Mouse (Mus musculus) liver, embryonic 16.5 days (tissue): ENCODE data around the gene Duoxa2. TPM values are rescaled to one million over a fixed set of nuclear protein-coding genes. Genes with fewer than 3 reads are reported as not detected.
A peak's percentile ranks its signal among the peaks of the same experiment; 100 is the strongest.

ENCODE experiments used
- ATAC-seq: fragments of 200-750 bp; cut with Nextera tagmentation; 2 replicates; pipeline ENCODE4 v1.8.0; 2017; ENCODE audit warnings: low read depth, mild to moderate bottlenecking, moderate number of reproducible peaks, moderate library complexity
- H3K27ac ChIP-seq: fragments of 300-500 bp; sonication (generic); 2 replicates; pipeline ENCODE4 v1.5.1; 2014; ENCODE audit warnings: mild to moderate bottlenecking, low read length
- H3K27me3 ChIP-seq: fragments of 300-500 bp; sonication (generic); 2 replicates; pipeline ENCODE4 v1.6.1; 2014; ENCODE audit warnings: low read depth, low read length, mixed read lengths; ENCODE audit not compliant: control insufficient read depth, insufficient read depth
- H3K36me3 ChIP-seq: fragments of 300-500 bp; sonication (generic); 2 replicates; pipeline ENCODE4 v1.6.1; 2014; ENCODE audit warnings: mild to moderate bottlenecking; ENCODE audit not compliant: control insufficient read depth, insufficient read depth
- H3K4me1 ChIP-seq: fragments of 300-500 bp; sonication (generic); 2 replicates; pipeline ENCODE4 v1.6.1; 2014; ENCODE audit warnings: low read depth, low read length, mixed read lengths; ENCODE audit not compliant: control insufficient read depth
- H3K4me2 ChIP-seq: fragments of 300-500 bp; sonication (generic); 2 replicates; pipeline ENCODE4 v1.6.1; 2014; ENCODE audit warnings: low read depth, low read length, mixed read lengths
- H3K4me3 ChIP-seq: fragments of 300-500 bp; sonication (generic); 2 replicates; pipeline ENCODE4 v1.5.1; 2014; ENCODE audit warnings: low read depth, mild to moderate bottlenecking, low read length
- H3K9ac ChIP-seq: fragments of 300-500 bp; sonication (generic); 2 replicates; pipeline ENCODE4 v1.6.1; 2014; ENCODE audit warnings: low read depth, low read length
- H3K9me3 ChIP-seq: fragments of 300-500 bp; sonication (generic); replicated peaks from 2 replicates; pipeline ENCODE4 v1.6.1; 2016; ENCODE audit warnings: low read length; ENCODE audit not compliant: control insufficient read depth
- WGBS: fragments of 180-500 bp; shearing (Covaris S2); extraction: QIAGEN DNeasy Blood & Tissue Kit; methylation state at CpG from one replicate; pipeline ENCODE4 v1.1.7; 2014; ENCODE audit not compliant: insufficient replicate concordance; 5-methylcytosine and 5-hydroxymethylcytosine counted together
- polyA plus RNA-seq: library from polyadenylated mRNA; unstranded; fragments of >200 nt; fragmentation: Nextera tagmentation; extraction: Ambion mirVana; gene quantifications from 2 replicates; pipeline ENCODE4 v1.2.1, GENCODE M21; 2015

Duoxa2 gene
- polyA plus RNA-seq, 1 experiment from 2014 or later = not detected

GRCm38 (mm10) chr2:122294916-122295315 lies 3.8 kb upstream of the Duoxa2 start:
- Histone ChIP-seq H3K4me2 (no peak overlapping the region), H3K4me1 (peaks cover 4% of the 10 kb centered on the region; the same call in 1 of the 2 replicates), H3K9me3 (no peaks in the 10 kb centered on the region), H3K36me3 (no peaks in the 10 kb centered on the region), H3K9ac (no peak overlapping the region), H3K27me3 (peaks cover 63% of the 10 kb centered on the region), H3K27ac (no peak overlapping the region), H3K4me3 (no peak overlapping the region)
- whole genome bisulfite sequencing = 7% methylated on average over 7 of the region's 7 CpGs
- no peak for ATAC-seq

DNA sequence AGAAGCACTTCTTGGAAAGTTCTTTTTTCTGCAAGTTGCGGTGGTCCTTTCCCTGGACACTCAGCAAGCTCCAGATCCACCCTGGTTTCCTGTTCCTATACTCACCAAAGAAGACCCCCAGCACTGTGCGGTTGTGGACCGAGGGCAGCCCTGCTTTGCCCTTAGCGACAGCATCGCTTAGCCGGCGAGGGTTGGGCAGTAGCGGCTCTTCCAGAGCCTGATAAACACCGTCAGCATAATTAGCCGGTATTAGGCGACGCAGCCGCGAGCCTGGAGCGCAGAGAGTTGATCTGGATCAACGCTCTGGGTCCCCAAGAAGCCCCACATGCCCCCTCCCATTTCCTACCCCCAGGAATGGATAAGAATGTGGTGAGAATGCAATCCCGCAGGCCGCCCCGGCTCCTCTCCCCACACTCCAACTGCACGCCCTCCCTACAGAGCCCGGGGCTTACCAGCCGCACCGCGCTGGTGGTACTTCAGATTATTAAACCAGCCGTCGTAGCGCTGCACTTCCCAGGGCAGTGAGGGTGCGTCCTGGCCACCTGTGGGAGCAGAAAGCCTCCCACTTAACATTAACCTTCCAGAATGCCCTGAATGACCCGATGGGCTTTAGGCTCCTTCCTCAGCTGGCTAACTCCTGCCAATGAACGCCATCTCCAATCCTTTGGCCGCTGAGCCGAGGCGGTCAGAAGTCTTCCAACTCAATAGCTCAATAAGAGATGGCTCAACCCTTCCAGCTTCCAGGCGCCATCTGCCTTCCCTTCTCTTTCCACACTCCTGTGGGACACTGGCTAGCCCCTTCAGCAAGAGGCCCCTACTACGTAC lies 1.2 kb upstream of the Duoxa2 start:
- H3K27ac ChIP-seq = no peak overlapping the region
- no peak overlapping the region for H3K9ac ChIP-seq
- no peak for ATAC-seq
- peaks cover 89% of the 10 kb centered on the region for H3K27me3 ChIP-seq
- H3K4me3 ChIP-seq = no peak overlapping the region
- 2% methylated on average over 35 of the region's 35 CpGs for WGBS
- H3K4me2 ChIP-seq = no peak overlapping the region
- H3K4me1 ChIP-seq = peaks cover 11% of the 10 kb centered on the region
- no peaks in the 10 kb centered on the region for H3K9me3 ChIP-seq
- H3K36me3 ChIP-seq = no peaks in the 10 kb centered on the region

- Histone ChIP-seq H3K4me3 (peak within 1 kb of the TSS; percentile 37), H3K36me3 (no peaks in the 10 kb centered on the region), H3K9ac (no peak within 1 kb of the TSS), H3K4me2 (peak within 1 kb of the TSS; percentile 41; the same call in 1 of the 2 replicates), H3K27ac (no peak within 1 kb of the TSS), H3K4me1 (peaks cover 11% of the 10 kb centered on the region), H3K9me3 (no peaks in the 10 kb centered on the region), H3K27me3 (peaks cover 93% of the 10 kb centered on the region)
- 9% methylated on average over 13 of the region's 13 CpGs for WGBS
- no peak for ATAC-seq
Measured at GRCm38 (mm10) chr2:122298096-122298499, 602 bp upstream of the Duoxa2 start, which contains the start of gene Duox2. TSS of gene Duox2 (minus strand) at chr2:122298449.

DNA sequence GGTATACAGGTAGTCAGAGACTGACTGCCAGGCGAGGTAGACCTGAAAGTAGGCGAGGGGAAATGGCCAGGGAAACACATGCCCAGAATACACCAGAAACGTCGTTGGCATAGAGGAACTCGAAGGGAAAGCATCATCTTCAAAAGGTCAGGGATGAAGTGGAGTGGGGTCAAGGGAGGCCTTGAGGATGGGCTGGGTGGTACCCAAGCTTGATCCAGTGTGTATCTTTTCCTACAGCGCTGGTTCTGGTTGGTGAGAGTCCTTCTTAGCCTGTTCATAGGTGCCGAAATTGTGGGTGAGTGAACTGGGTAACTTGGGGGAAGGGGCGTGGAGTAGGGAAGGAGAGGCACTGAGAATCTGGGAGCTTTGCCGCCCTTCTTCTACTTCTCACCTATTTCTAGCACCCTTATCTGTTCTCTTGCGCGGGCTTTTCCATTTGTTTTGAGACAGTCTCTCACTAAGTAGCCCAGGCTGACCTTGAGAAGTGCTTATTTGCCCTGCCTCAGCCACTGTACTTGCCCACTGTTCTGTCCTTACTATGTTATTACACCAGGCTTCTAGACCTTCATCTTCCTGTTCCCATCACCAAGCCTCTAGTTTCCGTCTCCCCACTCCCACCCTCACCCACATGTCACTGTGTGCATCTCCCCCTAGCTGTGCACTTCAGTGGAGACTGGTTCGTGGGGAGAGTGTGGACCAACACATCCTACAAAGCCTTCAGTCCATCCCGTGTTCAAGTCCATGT lies 1.4 kb downstream of the Duoxa2 start:
- peaks cover 79% of the 10 kb centered on the region for H3K27me3 ChIP-seq
- H3K4me3 ChIP-seq = no peak overlapping the region
- no peak overlapping the region for H3K9ac ChIP-seq
- WGBS = 9% methylated on average over 14 of the region's 14 CpGs
- no peak overlapping the region for H3K27ac ChIP-seq
- ATAC-seq = no peak
- H3K4me2 ChIP-seq = no peak overlapping the region
- H3K4me1 ChIP-seq = peaks cover 11% of the 10 kb centered on the region
- no peaks in the 10 kb centered on the region for H3K36me3 ChIP-seq
- no peaks in the 10 kb centered on the region for H3K9me3 ChIP-seq

DNA sequence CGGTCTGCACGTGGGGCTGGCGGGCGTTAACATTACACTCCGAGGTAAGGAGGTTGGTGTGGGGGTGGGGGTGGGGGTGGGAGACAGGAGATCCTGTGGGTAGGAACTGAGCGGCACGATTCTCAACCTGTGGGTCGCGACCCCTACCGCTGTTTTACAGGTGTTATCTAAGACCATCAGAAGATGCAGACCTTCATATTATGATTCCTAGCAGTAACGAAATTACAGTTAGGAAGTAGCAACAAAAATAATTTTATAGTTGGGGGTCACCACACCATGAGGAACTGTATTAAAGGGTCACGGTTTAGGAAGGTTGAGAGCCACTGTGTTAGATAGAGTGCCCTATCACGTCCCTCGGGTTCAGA lies 1.9 kb downstream of the Duoxa2 start:
- Histone ChIP-seq H3K9me3 (no peaks in the 10 kb centered on the region), H3K9ac (no peak overlapping the region), H3K27me3 (peaks cover 74% of the 10 kb centered on the region), H3K36me3 (no peaks in the 10 kb centered on the region), H3K4me1 (peaks cover 11% of the 10 kb centered on the region), H3K4me3 (no peak overlapping the region; the same call in 1 of the 2 replicates), H3K4me2 (no peak overlapping the region), H3K27ac (no peak overlapping the region)
- 5% methylated on average over 14 of the region's 14 CpGs for WGBS
- ATAC-seq = no peak

DNA sequence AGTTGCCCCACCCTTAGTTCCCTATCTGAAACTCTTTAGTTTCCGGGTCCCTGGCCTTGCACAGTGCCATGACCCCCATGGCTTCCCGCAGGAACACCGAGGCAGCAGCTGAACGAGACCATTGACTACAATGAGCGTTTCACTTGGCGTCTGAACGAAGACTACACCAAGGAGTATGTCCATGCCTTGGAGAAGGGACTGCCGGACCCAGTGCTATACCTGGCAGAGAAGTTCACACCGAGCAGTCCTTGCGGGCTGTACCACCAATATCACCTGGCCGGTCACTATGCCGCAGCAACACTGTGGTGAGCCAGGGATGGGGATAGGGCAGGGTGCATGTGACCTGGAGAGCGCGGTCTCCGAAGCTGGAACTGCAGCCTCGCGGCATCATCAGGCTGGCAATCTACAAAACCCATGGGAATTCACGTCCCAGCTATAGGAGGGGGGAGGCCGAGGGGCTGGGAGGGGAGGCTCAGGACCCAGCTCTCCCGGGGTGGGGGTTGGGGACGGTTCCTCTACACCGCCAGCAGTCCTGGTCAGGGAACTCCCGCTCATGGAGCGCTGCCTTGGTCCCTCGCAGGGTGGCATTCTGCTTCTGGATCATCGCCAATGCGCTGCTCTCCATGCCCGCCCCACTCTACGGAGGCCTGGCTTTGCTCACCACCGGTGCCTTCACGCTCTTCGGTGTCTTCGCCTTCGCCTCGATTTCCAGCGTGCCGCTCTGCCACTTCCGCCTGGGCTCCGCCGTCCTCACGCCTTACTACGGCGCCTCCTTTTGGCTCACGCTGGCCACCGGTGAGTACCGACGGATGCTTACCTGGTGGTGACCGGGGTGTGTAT lies 2.6 kb downstream of the Duoxa2 start:
- H3K4me3 ChIP-seq = peak overlapping the region; percentile 34
- no peak for ATAC-seq
- peaks cover 69% of the 10 kb centered on the region for H3K27me3 ChIP-seq
- H3K9me3 ChIP-seq = no peaks in the 10 kb centered on the region
- H3K9ac ChIP-seq = no peak overlapping the region
- peaks cover 11% of the 10 kb centered on the region for H3K4me1 ChIP-seq
- H3K36me3 ChIP-seq = no peaks in the 10 kb centered on the region
- WGBS = 1% methylated on average over 48 of the region's 48 CpGs
- H3K27ac ChIP-seq = no peak overlapping the region
- H3K4me2 ChIP-seq = peak overlapping the region; percentile 41

- Histone ChIP-seq H3K9ac (no peak overlapping the region), H3K4me3 (peak overlapping the region; percentile 34)
- no peak for ATAC-seq
Measured at GRCm38 (mm10) chr2:122301921-122302573, 3.3 kb downstream of the Duoxa2 start.

GRCm38 (mm10) chr2:122302574-122303241 lies 4.0 kb downstream of the Duoxa2 start:
- peak; percentile 50 for ATAC-seq
- no peaks in the 10 kb centered on the region for H3K9me3 ChIP-seq
- peaks cover 67% of the 10 kb centered on the region for H3K27me3 ChIP-seq
- no peak overlapping the region for H3K4me2 ChIP-seq
- H3K4me3 ChIP-seq = no peak overlapping the region
- no peak overlapping the region for H3K27ac ChIP-seq
- no peaks in the 10 kb centered on the region for H3K36me3 ChIP-seq
- no peak overlapping the region for H3K9ac ChIP-seq
- WGBS = 6% methylated on average over 9 of the region's 9 CpGs
- peaks cover 11% of the 10 kb centered on the region for H3K4me1 ChIP-seq

More at GRCm38 (mm10) chr2:122301921-122302573, 3.3 kb downstream of the Duoxa2 start:
- WGBS = 10% methylated on average over 23 of the region's 23 CpGs
- Histone ChIP-seq H3K4me2 (peak overlapping the region; percentile 41), H3K27ac (no peak overlapping the region), H3K36me3 (no peaks in the 10 kb centered on the region), H3K4me1 (peaks cover 11% of the 10 kb centered on the region), H3K9me3 (no peaks in the 10 kb centered on the region), H3K27me3 (peaks cover 70% of the 10 kb centered on the region)
